Mouse (Mus musculus) 3T3-L1 (cell line): Measurements from ENCODE around the gene Gm20834.
"Not testable (repeated sequence)": the region's sequence is repeated elsewhere in the genome, so short reads cannot be mapped to it uniquely, and the experiment has no call there.

ENCODE experiments used
- DNase-seq: peaks from one replicate; pipeline ENCODE4 v3.0.0-alpha.2; 2015; ENCODE audit warnings: low read depth, low spot score

Gm20834 gene

GRCm38 (mm10) chrY:10324489-10324888 lies at the start of gene Gm20834:
Gene Gm20834, minus strand, starts transcription at chrY:10324589.
- not testable (repeated sequence) for DNase-seq
